In genomic region chr19:29066981-29067471, GRCm38 (mm10) we compare ENCODE assay signal across 8 mouse cellular contexts. TPM values are rescaled to one million over a fixed set of nuclear protein-coding genes. Genes with fewer than 3 reads are reported as not detected.
DNase-seq lines count a peak whose midpoint lies in the region; ATAC-seq lines count a peak whose summit lies in the region.

No protein-coding gene starts in this region.

- H3K4me3 ChIP-seq in limb, embryonic 11.5 days (ENCODE audit: low read depth, low read length), result no peak overlapping the region
- H3K4me3 ChIP-seq in midbrain, embryonic 11.5 days (ENCODE audit: low read depth, low read length), result 0 out of 2 replicates have a peak overlapping the region, but pooled peaks have one; percentile 4

- no peaks in the 10 kb centered on the region for H3K9me3 ChIP-seq in limb, embryonic 11.5 days (ENCODE audit: control insufficient read depth, low read length)
- no peaks in the 10 kb centered on the region for H3K9me3 ChIP-seq in midbrain, embryonic 11.5 days (ENCODE audit: control insufficient read depth, low read length)

- no peak overlapping the region for H3K27ac ChIP-seq in limb, embryonic 11.5 days (replicated peaks; ENCODE audit: low read depth, low read length)
- H3K27ac ChIP-seq in midbrain, embryonic 11.5 days (ENCODE audit: low read depth, low read length), result no peak overlapping the region

- peak overlapping the region; percentile 11; the same call in 1 of the 2 replicates for H3K4me2 ChIP-seq in limb, embryonic 11.5 days (ENCODE audit: low read depth, severe bottlenecking)
- peak overlapping the region; percentile 28; the same call in 1 of the 2 replicates for H3K4me2 ChIP-seq in midbrain, embryonic 11.5 days

- H3K27me3 ChIP-seq in limb, embryonic 11.5 days (ENCODE audit: control insufficient read depth, insufficient read depth, low read length), result no peaks in the 10 kb centered on the region
- H3K27me3 ChIP-seq in midbrain, embryonic 11.5 days (ENCODE audit: control insufficient read depth, insufficient read depth, low read length), result no peaks in the 10 kb centered on the region; the same call in 1 of the 2 replicates

- H3K36me3 ChIP-seq in limb, embryonic 11.5 days (ENCODE audit: control insufficient read depth, insufficient read depth, low read length), result no peaks in the 10 kb centered on the region
- H3K36me3 ChIP-seq in midbrain, embryonic 11.5 days (ENCODE audit: control insufficient read depth, insufficient read depth, low read length), result no peaks in the 10 kb centered on the region

- DNase-seq in cerebellum, adult 11-12 months, result peak; percentile 53
- DNase-seq in cerebellum, postnatal 36 days, result no peak
- peak; percentile 83 to 84 for DNase-seq in adrenal gland, postnatal 36 days
- DNase-seq in fat pad, adult 2 months (ENCODE audit: extremely low read depth, low read depth, low spot score), result peak; percentile 57
- peak; percentile 76 for DNase-seq in heart, postnatal 4 days
- DNase-seq in limb, embryonic 11.5 days (ENCODE audit: low spot score), result peak; percentile 51
- peak; percentile 84 for DNase-seq in midbrain, embryonic 11.5 days (ENCODE audit: low spot score, missing footprints)
- DNase-seq in spleen, postnatal 36 days (ENCODE audit: low spot score in 2 of 2), result peak; percentile 86 to 91

- WGBS in limb, embryonic 11.5 days, result 18% methylated on average over 11 of the region's 11 CpGs
- WGBS in midbrain, embryonic 11.5 days, result 15% methylated on average over 11 of the region's 11 CpGs

- no peaks in the 10 kb centered on the region for H3K4me1 ChIP-seq in limb, embryonic 11.5 days (ENCODE audit: control insufficient read depth, insufficient read depth, low read length)
- H3K4me1 ChIP-seq in midbrain, embryonic 11.5 days (ENCODE audit: control insufficient read depth, insufficient read depth, low read length), result peaks cover 3% of the 10 kb centered on the region; the same call in 1 of the 2 replicates

- no peak for ATAC-seq in limb, embryonic 11.5 days (ENCODE audit: insufficient number of reproducible peaks, low FRiP score, low TSS enrichment, low read depth)
- ATAC-seq in midbrain, embryonic 11.5 days (ENCODE audit: low FRiP score), result peak; percentile 55; the same call in 1 of the 2 replicates

- 0 out of 2 replicates have a peak overlapping the region, but pooled peaks have one; percentile 13 for H3K9ac ChIP-seq in limb, embryonic 11.5 days (ENCODE audit: low read length)
- 0 out of 2 replicates have a peak overlapping the region, but pooled peaks have one; percentile 33 for H3K9ac ChIP-seq in midbrain, embryonic 11.5 days (ENCODE audit: low read length)

RNA-seq across cellular contexts. Expression of gene Ak3, which starts 19.3 kb away (rescaled TPM):
- 100 to 1,000 TPM; 146 to 253 TPM for total RNA-seq in adrenal gland, postnatal 36 days (2021)
- total RNA-seq in heart, postnatal 4 days (2021), result 10 to 100 TPM; 73.8 to 77.5 TPM
- 87.3 and 87.8 TPM in 2 replicates for polyA plus RNA-seq in limb, embryonic 11.5 days (2014; fragmentation: Nextera tagmentation; extraction: Ambion mirVana)
- 96.7 and 97.2 TPM in 2 replicates for polyA plus RNA-seq in midbrain, embryonic 11.5 days (2014; fragmentation: Nextera tagmentation; extraction: Ambion mirVana)

RNA-seq across cellular contexts. Expression of gene Rcl1, which starts 34.1 kb away (rescaled TPM):
- 10 to 100 TPM; 25.8 to 30.1 TPM for total RNA-seq in adrenal gland, postnatal 36 days (2021)
- total RNA-seq in heart, postnatal 4 days (2021), result 1 to 10 TPM; 7.5 to 7.7 TPM
- polyA plus RNA-seq in limb, embryonic 11.5 days (2014; fragmentation: Nextera tagmentation; extraction: Ambion mirVana), result 68.3 and 73.4 TPM in 2 replicates
- polyA plus RNA-seq in midbrain, embryonic 11.5 days (2014; fragmentation: Nextera tagmentation; extraction: Ambion mirVana), result 52.4 and 52.5 TPM in 2 replicates

Comparison
In these comparisons a context has a peak if more than half of its experiments do, and no peak if none do; other contexts are left out.
1. DNase-seq: peak in cerebellum, adult 11-12 months (single experiment), adrenal gland, postnatal 36 days (2 of 2), fat pad, adult 2 months (single experiment), heart, postnatal 4 days (single experiment), limb, embryonic 11.5 days (single experiment), midbrain, embryonic 11.5 days (single experiment) and spleen, postnatal 36 days (2 of 2); none in cerebellum, postnatal 36 days (0 of 2).